Mouse (Mus musculus): ENCODE measurements around the gene Maml3.

The Maml3 gene

DNA sequence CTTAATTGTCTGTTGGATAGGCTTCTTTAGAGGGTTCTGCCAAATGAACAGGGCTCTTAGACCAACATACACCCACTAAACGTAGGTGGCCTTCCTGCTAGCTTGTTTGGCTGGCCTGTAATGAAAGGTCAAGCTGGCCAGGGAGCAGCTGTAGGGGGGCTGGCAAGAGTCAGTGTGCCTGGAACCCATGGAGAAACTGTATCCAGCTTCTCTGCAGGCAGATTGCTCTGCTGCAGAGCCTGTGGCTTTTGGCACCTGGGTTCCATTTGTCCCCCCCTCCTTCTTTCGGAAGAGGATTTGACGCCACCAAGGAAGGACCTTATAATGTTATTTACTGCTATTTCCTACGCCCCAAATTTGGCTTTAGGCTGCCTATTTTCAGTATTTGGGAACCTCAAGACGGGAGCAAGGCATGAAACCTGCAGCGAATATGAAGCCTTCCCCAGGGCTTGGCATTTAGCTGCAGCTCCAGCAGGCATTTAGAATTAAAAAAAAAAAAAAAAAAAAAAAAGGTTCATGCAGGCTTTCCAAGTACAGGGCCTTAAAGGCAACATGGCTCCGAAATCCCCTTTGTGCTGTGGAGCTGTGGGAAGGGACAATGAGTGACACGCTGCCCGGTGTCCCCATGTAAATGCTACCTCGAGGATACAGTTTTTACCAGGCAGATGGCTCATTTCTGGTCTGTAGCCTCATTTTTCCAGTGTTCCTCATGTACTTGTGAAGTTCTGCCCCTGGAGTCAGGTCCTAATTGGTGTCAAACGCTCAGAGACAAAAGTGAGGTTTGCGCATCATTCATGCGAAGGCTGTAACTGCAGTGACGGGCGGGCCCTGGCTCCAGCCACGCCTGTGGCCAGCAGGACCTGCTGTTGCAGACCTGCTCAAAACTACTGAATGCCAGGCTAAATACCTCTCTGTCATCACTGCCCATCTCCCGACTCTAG is 356.2 kb downstream of the Maml3 start:
- no peak for DNase-seq (ENCODE audit: low read depth, low spot score)

DNA sequence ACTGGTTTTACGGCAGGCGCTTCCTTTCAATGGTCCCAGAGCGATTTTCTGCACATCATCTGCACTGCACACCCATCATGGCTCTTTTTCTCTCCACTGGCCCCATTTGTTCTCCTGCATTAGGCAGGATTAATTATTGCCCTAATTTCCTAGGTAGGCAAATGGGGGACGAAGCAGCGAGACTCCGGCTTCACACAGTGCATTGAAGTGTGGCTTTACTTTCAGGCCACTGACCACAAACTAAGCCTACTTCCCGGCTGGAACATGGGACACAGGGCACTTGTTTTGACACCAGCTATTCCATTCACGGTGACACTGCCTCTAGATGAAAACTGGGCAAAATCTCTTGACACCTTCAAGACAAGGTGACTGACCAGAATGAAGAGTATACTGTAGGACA is 358.1 kb downstream of the Maml3 start:
- DNase-seq (ENCODE audit: low read depth, low spot score): no peak

- DNase-seq (ENCODE audit: low read depth, low spot score): no peak
Measured at GRCm38 (mm10) chr3:51745162-51745561, 359.7 kb downstream of the Maml3 start.

- no peak for DNase-seq (ENCODE audit: low read depth, low spot score)
Measured at GRCm38 (mm10) chr3:51744339-51744759, 360.5 kb downstream of the Maml3 start.

GRCm38 (mm10) chr3:51742405-51742804 is 362.5 kb downstream of the Maml3 start:
- no peak for DNase-seq (ENCODE audit: low read depth, low spot score)

- DNase-seq (ENCODE audit: low read depth, low spot score): no peak
Measured at GRCm38 (mm10) chr3:51741824-51742223, 363.1 kb downstream of the Maml3 start.

- DNase-seq (ENCODE audit: low read depth, low spot score): no peak
Measured at GRCm38 (mm10) chr3:51739835-51740112, 365.1 kb downstream of the Maml3 start.

DNA sequence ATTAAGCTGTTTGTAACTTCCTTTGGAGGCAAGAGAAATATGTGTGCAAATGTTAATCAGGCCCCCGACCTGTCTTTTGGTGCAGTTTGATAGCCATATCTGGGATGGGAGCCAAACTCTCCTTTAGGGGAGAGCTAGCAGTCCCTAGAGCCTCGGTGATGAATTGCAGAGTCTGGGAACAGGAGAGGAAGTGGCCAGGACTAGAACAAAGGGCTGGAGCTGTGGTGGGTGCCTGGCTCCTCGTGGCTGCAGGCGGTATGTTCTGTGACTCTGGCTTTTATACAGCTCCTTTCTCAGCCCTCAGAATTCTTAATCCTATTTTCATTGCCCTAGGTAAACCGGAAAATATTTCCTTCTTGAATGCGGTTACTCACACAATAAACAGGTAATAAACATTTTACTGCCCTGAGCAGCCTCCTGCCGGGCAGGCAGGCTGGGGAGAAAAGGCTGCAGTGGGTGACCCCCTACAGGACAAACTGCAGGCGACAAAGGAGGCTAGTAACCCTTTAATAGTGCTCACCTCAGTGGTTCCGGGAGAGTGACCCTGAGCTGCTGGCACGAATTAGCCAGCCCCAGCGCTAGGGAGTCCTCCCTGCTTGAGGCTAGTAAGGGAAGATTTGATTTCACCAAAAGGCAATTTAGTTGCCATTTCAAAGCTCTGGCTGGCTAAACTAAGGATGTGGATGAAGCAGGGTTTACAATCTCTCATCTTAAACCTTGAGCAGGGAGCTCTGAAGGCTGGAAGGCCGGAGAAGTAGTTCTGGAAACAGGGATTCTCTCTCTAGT is 365.6 kb downstream of the Maml3 start:
- no peak for DNase-seq (ENCODE audit: low read depth, low spot score)

- DNase-seq (ENCODE audit: low read depth, low spot score): no peak
Measured at GRCm38 (mm10) chr3:51733685-51734084, 371.2 kb downstream of the Maml3 start.

- DNase-seq (ENCODE audit: low read depth, low spot score): no peak
Measured at GRCm38 (mm10) chr3:51731949-51732636, 372.8 kb downstream of the Maml3 start.

DNA sequence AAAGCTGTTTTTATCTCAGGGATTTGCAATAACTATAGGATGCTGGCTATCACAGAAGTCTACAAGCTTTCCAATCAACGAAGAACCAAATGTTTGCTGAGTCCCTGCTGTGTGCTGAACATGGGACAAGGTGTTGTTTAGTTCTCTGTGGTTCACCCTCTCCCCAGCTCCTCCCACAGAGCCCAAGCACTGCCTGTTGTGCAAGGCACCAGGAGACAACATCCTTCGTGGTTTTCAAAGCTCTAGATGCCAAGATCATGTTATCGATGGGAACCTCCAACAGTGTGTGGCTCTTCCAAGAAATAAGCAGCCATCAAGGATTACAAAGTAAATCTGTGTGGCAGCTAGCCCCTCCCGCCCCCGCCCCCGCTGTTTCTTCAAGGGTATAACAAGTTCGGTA is 374.2 kb downstream of the Maml3 start:
- no peak for DNase-seq (ENCODE audit: low read depth, low spot score)

DNA sequence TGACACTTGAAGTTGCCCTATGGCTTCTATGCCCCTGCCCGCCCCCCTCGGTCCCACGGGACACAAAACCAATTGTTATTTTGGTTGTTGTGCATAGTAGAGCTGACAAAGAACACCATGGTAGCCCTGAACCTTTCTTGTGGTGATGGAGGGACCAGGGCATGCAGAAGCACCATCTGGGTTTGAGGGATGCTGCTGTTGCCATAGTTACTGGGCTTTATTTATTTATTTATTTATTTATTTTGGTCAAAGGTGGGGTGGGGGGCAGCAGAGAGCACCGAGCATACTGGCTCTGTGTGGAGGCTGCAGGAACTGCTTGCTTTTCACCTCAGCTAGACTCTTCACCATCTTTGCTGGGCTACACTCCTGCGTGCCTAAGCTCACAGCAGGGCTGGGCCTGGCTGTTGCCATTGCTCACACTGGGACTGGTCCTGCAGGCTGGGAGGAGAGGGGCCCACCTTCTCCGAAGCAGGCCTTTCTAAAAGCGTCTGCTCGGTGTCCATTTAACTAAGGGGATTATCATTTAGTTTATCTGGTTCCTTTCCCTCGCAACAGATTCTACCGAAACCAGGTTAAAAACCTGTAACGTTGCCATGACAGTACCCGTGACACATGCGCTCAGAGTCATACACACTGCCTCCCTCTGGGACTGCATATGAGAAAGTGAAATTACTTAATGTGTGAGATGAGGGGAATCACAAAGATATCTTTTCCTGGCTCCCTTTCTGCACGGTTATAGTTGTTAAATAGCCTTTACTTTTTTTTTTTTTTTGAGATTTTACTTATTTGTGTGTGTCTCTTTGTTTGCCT is 375.6 kb downstream of the Maml3 start:
- DNase-seq (ENCODE audit: low read depth, low spot score): no peak

DNA sequence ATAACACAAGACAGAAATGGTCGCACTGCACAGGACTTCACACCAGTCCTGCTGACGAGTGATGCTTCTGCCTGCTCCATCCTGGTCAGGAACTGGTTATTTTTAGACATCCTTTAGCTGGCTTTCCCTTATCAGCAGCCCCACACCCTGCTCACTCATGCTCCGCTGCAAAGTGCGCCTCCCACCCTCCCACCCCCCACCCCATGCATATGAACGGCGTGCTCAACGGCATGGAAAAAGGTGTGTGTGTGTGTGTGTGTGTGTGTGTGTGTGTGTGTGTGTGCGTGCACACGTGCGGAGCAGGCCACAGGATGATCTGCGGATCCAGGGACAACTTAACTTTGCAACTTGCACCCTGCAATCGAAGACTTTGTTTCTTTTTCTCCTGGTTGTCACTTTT is 376.4 kb downstream of the Maml3 start:
- no peak for DNase-seq (ENCODE audit: low read depth, low spot score)

- DNase-seq (ENCODE audit: low read depth, low spot score): no peak
Measured at GRCm38 (mm10) chr3:51727968-51728367, 376.9 kb downstream of the Maml3 start.

DNA sequence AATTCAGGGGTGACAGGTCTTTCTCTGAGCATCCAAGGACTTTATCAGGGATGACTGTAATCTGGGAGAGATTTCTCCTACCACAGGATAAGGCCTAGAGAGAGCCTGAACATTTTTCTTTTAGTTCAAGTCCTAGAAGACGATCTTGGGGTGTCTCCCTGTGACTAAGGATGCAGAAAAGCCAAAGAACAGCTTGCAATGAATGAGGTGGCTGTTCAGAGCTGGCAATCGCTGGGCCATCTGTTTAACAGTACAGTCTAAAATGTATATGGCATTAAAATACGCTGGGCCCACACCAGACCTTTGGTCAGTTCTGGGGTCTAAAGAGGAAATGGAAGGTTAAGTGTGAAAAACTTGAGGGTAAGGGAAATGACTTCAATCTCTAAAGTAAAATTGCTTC is 377.4 kb downstream of the Maml3 start:
- no peak for DNase-seq (ENCODE audit: low read depth, low spot score)

GRCm38 (mm10) chr3:51726257-51726656 is 378.6 kb downstream of the Maml3 start:
- DNase-seq (ENCODE audit: low read depth, low spot score): no peak

- no peak for DNase-seq (ENCODE audit: low read depth, low spot score)
Measured at GRCm38 (mm10) chr3:51719982-51720381, 384.9 kb downstream of the Maml3 start.

DNA sequence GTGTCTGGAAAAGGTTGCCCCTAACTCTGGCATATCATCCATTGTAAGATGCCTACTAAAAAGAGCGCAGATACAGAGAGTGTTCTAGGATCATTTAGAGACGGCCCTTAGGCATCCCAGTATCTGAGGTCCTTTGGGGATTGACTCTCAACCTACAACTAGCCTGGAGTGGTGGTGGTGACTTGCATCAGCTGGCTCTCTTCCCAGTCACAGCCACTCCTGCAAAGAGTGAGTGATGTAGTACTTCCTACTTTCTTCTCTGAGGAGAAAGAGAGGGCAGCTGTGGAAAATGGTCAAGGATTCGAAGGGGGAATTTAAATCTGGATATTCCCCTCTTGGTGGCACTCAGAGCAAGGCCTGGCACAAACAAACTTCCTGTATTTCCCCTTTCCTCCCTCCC is 385.5 kb downstream of the Maml3 start:
- no peak for DNase-seq (ENCODE audit: low read depth, low spot score)

DNA sequence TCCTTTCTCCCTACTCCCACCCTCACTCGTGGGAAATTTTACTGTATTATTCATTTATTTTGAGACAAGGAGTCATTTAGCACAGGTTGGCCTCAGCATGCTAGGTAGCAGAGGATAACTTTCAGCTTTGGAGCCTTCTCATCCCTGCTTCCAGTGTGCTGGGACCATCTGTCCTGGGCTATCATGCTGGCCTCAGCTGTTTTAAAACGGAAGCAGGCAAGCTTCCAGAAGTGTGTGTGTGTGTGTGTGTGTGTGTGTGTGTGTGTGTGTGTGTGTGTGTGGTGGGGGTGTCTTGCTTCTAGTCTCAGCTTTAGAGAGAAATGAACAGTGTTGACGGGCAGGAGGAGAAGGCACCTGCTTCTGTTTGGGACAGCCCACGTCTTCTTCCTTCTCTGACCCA is 387.0 kb downstream of the Maml3 start:
- no peak for DNase-seq (ENCODE audit: low read depth, low spot score)

- no peak for DNase-seq (ENCODE audit: low read depth, low spot score)
Measured at GRCm38 (mm10) chr3:51717455-51717854, 387.4 kb downstream of the Maml3 start.

DNA sequence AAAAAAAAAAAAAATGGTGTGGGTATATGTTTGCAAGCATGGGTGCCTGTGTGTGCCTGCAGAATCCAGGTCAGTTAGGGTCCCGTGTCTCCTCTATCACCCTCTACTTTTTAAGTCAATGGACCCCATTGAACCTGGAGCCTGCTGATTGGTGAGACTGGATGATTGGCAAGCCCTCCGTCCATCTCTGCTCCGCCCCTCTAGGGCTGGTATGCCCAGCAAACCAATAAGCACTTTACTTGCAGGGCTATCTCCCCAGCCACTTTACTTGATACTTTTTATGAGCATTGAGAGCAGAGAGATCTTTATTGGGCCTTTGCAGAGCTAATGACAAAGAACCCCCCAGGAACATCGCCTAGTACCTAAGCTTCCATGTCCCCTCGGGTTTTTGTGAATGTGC is 390.4 kb downstream of the Maml3 start:
- no peak for DNase-seq (ENCODE audit: low read depth, low spot score)

- no peak for DNase-seq (ENCODE audit: low read depth, low spot score)
Measured at GRCm38 (mm10) chr3:51713233-51713632, 391.6 kb downstream of the Maml3 start.
